Mouse (Mus musculus): ENCODE measurements around the gene Lamp1. TPM values are rescaled to one million over a fixed set of nuclear protein-coding genes. Genes with fewer than 3 reads are reported as not detected.
"Not testable (repeated sequence)": the region's sequence is repeated elsewhere in the genome, so short reads cannot be mapped to it uniquely, and the experiment has no call there.

The Lamp1 gene
- 100 to 1,000 TPM; 241 to 248 TPM for total RNA-seq (2021)
- long read RNA-seq, experiment 1, transcript Lamp1-201 (9 exons, 2,229 nt): major isoform, 227 of 258 reads
- long read RNA-seq, experiment 1, partial matches to known transcripts: 4 of 258 reads
- long read RNA-seq, experiment 1, other reads (novel, unspliced or antisense): 27 of 258 reads
- long read RNA-seq, experiment 2, transcript Lamp1-201 (9 exons, 2,229 nt): major isoform, 345 of 399 reads
- long read RNA-seq, experiment 2, partial matches to known transcripts: 12 of 399 reads
- long read RNA-seq, experiment 2, other reads (novel, unspliced or antisense): 42 of 399 reads

GRCm38 (mm10) chr8:13158718-13159376 lies at the start of gene Lamp1:
Gene Lamp1 (plus strand): TSS chr8:13159161.
- peak within 1 kb of the TSS; percentile 94 for H3K27ac ChIP-seq
- no peak for TF ChIP-seq CTCF (conservative IDR thresholded peaks at IDR 0.05)
- DNase-seq (ENCODE audit: low spot score in 2 of 2): peak; percentile 98 to 99
- H3K4me3 ChIP-seq: peak within 1 kb of the TSS; percentile 94

- H3K27ac ChIP-seq: no peak overlapping the region
- no peak for DNase-seq (ENCODE audit: low spot score in 2 of 2)
- no peak overlapping the region for H3K4me3 ChIP-seq
- TF ChIP-seq CTCF (conservative IDR thresholded peaks at IDR 0.05): no peak
Measured at GRCm38 (mm10) chr8:13109416-13109960, 49.5 kb upstream of the Lamp1 start.

- no peak overlapping the region for H3K27ac ChIP-seq
- DNase-seq (ENCODE audit: low spot score in 2 of 2): no peak
- TF ChIP-seq CTCF (conservative IDR thresholded peaks at IDR 0.05): no peak
- H3K4me3 ChIP-seq: no peak overlapping the region
Measured at GRCm38 (mm10) chr8:13111917-13112316, 47.0 kb upstream of the Lamp1 start.

- H3K27ac ChIP-seq: no peak overlapping the region
- no peak for TF ChIP-seq CTCF (conservative IDR thresholded peaks at IDR 0.05)
- DNase-seq (ENCODE audit: low spot score in 2 of 2): no peak
- H3K4me3 ChIP-seq: no peak overlapping the region
Measured at GRCm38 (mm10) chr8:13113232-13113631, 45.7 kb upstream of the Lamp1 start.

GRCm38 (mm10) chr8:13117096-13117495 lies 41.9 kb upstream of the Lamp1 start:
- TF ChIP-seq CTCF (conservative IDR thresholded peaks at IDR 0.05): no peak
- DNase-seq (ENCODE audit: low spot score in 2 of 2): no peak
- no peak overlapping the region for H3K4me3 ChIP-seq
- H3K27ac ChIP-seq: no peak overlapping the region

GRCm38 (mm10) chr8:13118516-13118915 lies 40.4 kb upstream of the Lamp1 start:
- H3K27ac ChIP-seq: no peak overlapping the region
- no peak overlapping the region for H3K4me3 ChIP-seq
- DNase-seq (ENCODE audit: low spot score in 2 of 2): no peak
- TF ChIP-seq CTCF (conservative IDR thresholded peaks at IDR 0.05): no peak

- H3K27ac ChIP-seq: no peak overlapping the region
- DNase-seq (ENCODE audit: low spot score in 2 of 2): no peak
- TF ChIP-seq CTCF (conservative IDR thresholded peaks at IDR 0.05): no peak
- no peak overlapping the region for H3K4me3 ChIP-seq
Measured at GRCm38 (mm10) chr8:13120882-13121665, 37.9 kb upstream of the Lamp1 start.

- no peak for TF ChIP-seq CTCF (conservative IDR thresholded peaks at IDR 0.05)
- no peak for DNase-seq (ENCODE audit: low spot score in 2 of 2)
- Histone ChIP-seq H3K27ac (no peak overlapping the region), H3K4me3 (no peak overlapping the region)
Measured at GRCm38 (mm10) chr8:13122887-13123421, 36.0 kb upstream of the Lamp1 start.

GRCm38 (mm10) chr8:13124897-13125296 lies 34.1 kb upstream of the Lamp1 start:
- no peak overlapping the region for H3K4me3 ChIP-seq
- H3K27ac ChIP-seq: no peak overlapping the region
- TF ChIP-seq CTCF (conservative IDR thresholded peaks at IDR 0.05): no peak
- DNase-seq (ENCODE audit: low spot score in 2 of 2): no peak

- peak in 1 of 2 experiments; percentile 62 for DNase-seq (ENCODE audit: low spot score in 2 of 2)
- H3K4me3 ChIP-seq, H3K27ac ChIP-seq: not testable (repeated sequence)
- peak; percentile 83 for TF ChIP-seq CTCF (conservative IDR thresholded peaks at IDR 0.05)
Measured at GRCm38 (mm10) chr8:13132220-13132619, 26.7 kb upstream of the Lamp1 start.

- TF ChIP-seq CTCF (conservative IDR thresholded peaks at IDR 0.05): no peak
Measured at GRCm38 (mm10) chr8:13139641-13140182, 19.2 kb upstream of the Lamp1 start.

GRCm38 (mm10) chr8:13141681-13142080 lies 17.3 kb upstream of the Lamp1 start:
- TF ChIP-seq CTCF (conservative IDR thresholded peaks at IDR 0.05): no peak

More at GRCm38 (mm10) chr8:13139641-13140182, 19.2 kb upstream of the Lamp1 start:
- DNase-seq (ENCODE audit: low spot score in 2 of 2): no peak
- no peak overlapping the region for H3K4me3 ChIP-seq
- no peak overlapping the region for H3K27ac ChIP-seq

More at GRCm38 (mm10) chr8:13141681-13142080, 17.3 kb upstream of the Lamp1 start:
- Histone ChIP-seq H3K27ac (no peak overlapping the region), H3K4me3 (no peak overlapping the region)
- DNase-seq (ENCODE audit: low spot score in 2 of 2): no peak

All from layer of hippocampus, adult 2 months (tissue).